Mouse (Mus musculus) retina, embryonic 14.5 days (tissue): Measurements from ENCODE around the gene Scn1b.

Experiments used
- DNase-seq: peaks from one replicate; pipeline ENCODE4 v3.0.0-alpha.2; 2015; ENCODE audit warnings: low spot score

The Scn1b gene

GRCm38 (mm10) chr7:31086175-31086755 lies 40.5 kb downstream of the Scn1b start:
- no peak for DNase-seq

- no peak for DNase-seq
Observed at GRCm38 (mm10) chr7:31085171-31085570, 41.6 kb downstream of the Scn1b start.

- no peak for DNase-seq
Observed at GRCm38 (mm10) chr7:31084140-31084539, 42.7 kb downstream of the Scn1b start.

- no peak for DNase-seq
Observed at GRCm38 (mm10) chr7:31082831-31083588, 43.8 kb downstream of the Scn1b start.

GRCm38 (mm10) chr7:31082106-31082505 lies 44.7 kb downstream of the Scn1b start:
- no peak for DNase-seq

GRCm38 (mm10) chr7:31081106-31081505 lies 45.7 kb downstream of the Scn1b start:
- no peak for DNase-seq

GRCm38 (mm10) chr7:31080611-31081010 lies 46.2 kb downstream of the Scn1b start:
- DNase-seq = no peak

GRCm38 (mm10) chr7:31079670-31080069 lies 47.1 kb downstream of the Scn1b start:
- DNase-seq = no peak

- peak; percentile 88 for DNase-seq
Observed at GRCm38 (mm10) chr7:31077885-31078445, 48.8 kb downstream of the Scn1b start.

GRCm38 (mm10) chr7:31077470-31077869 lies 49.3 kb downstream of the Scn1b start:
- peak; percentile 63 for DNase-seq

- no peak for DNase-seq
Observed at GRCm38 (mm10) chr7:31076492-31076891, 50.3 kb downstream of the Scn1b start, which contains the start of gene Fxyd3. Gene Fxyd3 (minus strand): TSS chr7:31076704.

GRCm38 (mm10) chr7:31074713-31075069 lies 52.1 kb downstream of the Scn1b start:
- no peak for DNase-seq

GRCm38 (mm10) chr7:31074061-31074712 lies 52.6 kb downstream of the Scn1b start:
- no peak for DNase-seq

- DNase-seq = no peak
Observed at GRCm38 (mm10) chr7:31073546-31073945, 53.3 kb downstream of the Scn1b start.

GRCm38 (mm10) chr7:31072326-31072725 lies 54.5 kb downstream of the Scn1b start:
- DNase-seq = no peak

- no peak for DNase-seq
Observed at GRCm38 (mm10) chr7:31070324-31070723, 56.5 kb downstream of the Scn1b start.

- DNase-seq = no peak
Observed at GRCm38 (mm10) chr7:31069491-31069890, 57.3 kb downstream of the Scn1b start.

GRCm38 (mm10) chr7:31067836-31068235 lies 59.0 kb downstream of the Scn1b start:
- DNase-seq = no peak
